Mouse (Mus musculus) liver, embryonic 11.5 days (tissue): ENCODE results near the gene P2ry6. TPM values are rescaled to one million over a fixed set of nuclear protein-coding genes. Genes with fewer than 3 reads are reported as not detected.

Experiments used
- ATAC-seq: fragments of 200-750 bp; cut with Nextera tagmentation; replicated peaks from 2 replicates; pipeline ENCODE4 v1.8.0; 2017; ENCODE audit warnings: moderate number of reproducible peaks, mild to moderate bottlenecking, moderate TSS enrichment, moderate library complexity; ENCODE audit not compliant: low FRiP score
- DNase-seq: peaks from one replicate; pipeline ENCODE4 v3.0.0-alpha.2; 2017; ENCODE audit warnings: low spot score
- H3K27ac ChIP-seq: fragments of 300-500 bp; sonication (generic); 2 replicates; pipeline ENCODE4 v1.5.1; 2014; ENCODE audit warnings: mild to moderate bottlenecking, low read depth, low read length, control low read depth
- H3K27me3 ChIP-seq: fragments of 300-500 bp; sonication (generic); replicated peaks from 2 replicates; pipeline ENCODE4 v1.6.1; 2014; ENCODE audit warnings: low read length, mixed read lengths; ENCODE audit not compliant: control insufficient read depth, insufficient read depth
- H3K36me3 ChIP-seq: fragments of 300-500 bp; sonication (generic); 2 replicates; pipeline ENCODE4 v1.6.1; 2014; ENCODE audit warnings: mild to moderate bottlenecking, low read length, moderate library complexity, mixed read lengths; ENCODE audit not compliant: control insufficient read depth, insufficient read depth
- H3K4me1 ChIP-seq: fragments of 300-500 bp; sonication (generic); replicated peaks from 2 replicates; pipeline ENCODE4 v1.6.1; 2014; ENCODE audit warnings: low read length, mixed read lengths; ENCODE audit not compliant: control insufficient read depth, insufficient read depth
- H3K4me2 ChIP-seq: fragments of 300-500 bp; sonication (generic); 2 replicates; pipeline ENCODE4 v1.6.1; 2014; ENCODE audit warnings: mild to moderate bottlenecking, control low read depth, moderate library complexity
- H3K4me3 ChIP-seq: fragments of 300-500 bp; sonication (generic); 2 replicates; pipeline ENCODE4 v1.5.1; 2014; ENCODE audit warnings: low read depth, low read length, control low read depth
- H3K9ac ChIP-seq: fragments of 300-500 bp; sonication (generic); 2 replicates; pipeline ENCODE4 v1.6.1; 2014; ENCODE audit warnings: low read depth, low read length, control low read depth
- H3K9me3 ChIP-seq: fragments of 300-500 bp; sonication (generic); 2 replicates; pipeline ENCODE4 v1.6.1; 2016; ENCODE audit warnings: low read length, inconsistent platforms, mixed read lengths; ENCODE audit not compliant: control insufficient read depth
- WGBS: fragments of 180-500 bp; shearing (Covaris S2); extraction: QIAGEN DNeasy Blood & Tissue Kit; methylation state at CpG from one replicate; pipeline ENCODE4 v1.1.7; 2014; 5-methylcytosine and 5-hydroxymethylcytosine counted together
- polyA plus RNA-seq: library from polyadenylated mRNA; unstranded; fragments of >200 nt; fragmentation: Nextera tagmentation; extraction: Ambion mirVana; gene quantifications from 2 replicates; pipeline ENCODE4 v1.2.1, GENCODE M21; 2014

Gene P2ry6
- polyA plus RNA-seq, 1 experiment from 2014 or later: 4.3 TPM

DNA sequence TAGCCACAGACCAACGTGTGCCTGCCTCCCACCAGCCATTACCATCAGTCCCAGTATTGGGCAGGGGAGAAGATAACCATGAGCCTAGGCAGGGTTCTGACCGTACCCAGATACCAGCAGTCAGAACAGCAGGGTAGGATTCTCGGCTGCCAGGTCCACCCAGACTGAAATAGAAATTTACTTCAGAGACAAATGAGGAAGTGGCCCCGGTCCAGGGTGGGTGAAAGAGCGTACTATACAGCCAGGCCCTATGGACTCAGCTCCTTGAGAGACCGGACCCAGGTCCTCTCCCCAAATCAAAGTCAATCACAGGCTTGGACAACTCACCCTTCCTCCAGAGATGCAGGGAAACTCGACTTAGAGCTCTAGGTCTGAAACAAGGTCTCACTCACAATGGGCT lies 13.3 kb downstream of the P2ry6 start:
- no peaks in the 10 kb centered on the region for H3K27me3 ChIP-seq
- peaks cover 5% of the 10 kb centered on the region; the same call in 1 of the 2 replicates for H3K4me1 ChIP-seq
- H3K9me3 ChIP-seq: no peaks in the 10 kb centered on the region
- ATAC-seq (no peak), DNase-seq (no peak)
- H3K27ac ChIP-seq: no peak overlapping the region
- WGBS: 50% methylated on average over 7 of the region's 7 CpGs
- H3K9ac ChIP-seq: no peak overlapping the region
- H3K4me3 ChIP-seq: no peak overlapping the region
- no peak overlapping the region for H3K4me2 ChIP-seq
- H3K36me3 ChIP-seq: no peaks in the 10 kb centered on the region

DNA sequence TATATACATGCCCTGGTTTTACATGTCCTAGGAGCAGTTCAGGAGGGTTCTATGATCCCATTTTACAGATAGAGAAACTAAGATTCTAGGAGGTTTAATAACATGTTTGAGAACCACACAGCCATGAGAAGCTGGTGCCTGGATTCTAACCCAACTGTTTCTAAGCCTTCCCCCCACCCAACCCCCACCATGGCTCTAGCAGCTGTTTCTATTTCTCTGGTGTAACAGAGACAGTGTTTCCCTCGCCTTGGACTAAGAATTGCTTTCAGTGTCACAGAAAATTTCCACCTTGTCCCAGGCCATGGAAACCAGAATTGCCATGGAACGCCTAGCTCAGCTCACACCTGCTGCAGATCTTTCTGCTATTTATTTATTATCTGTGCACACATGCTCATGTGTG lies 14.0 kb downstream of the P2ry6 start:
- H3K36me3 ChIP-seq: no peaks in the 10 kb centered on the region
- no peak overlapping the region for H3K4me2 ChIP-seq
- no peak overlapping the region for H3K4me3 ChIP-seq
- ATAC-seq: no peak
- H3K9me3 ChIP-seq: no peaks in the 10 kb centered on the region
- no peak overlapping the region for H3K27ac ChIP-seq
- WGBS: 73% methylated on average over 2 of the region's 2 CpGs
- H3K27me3 ChIP-seq: no peaks in the 10 kb centered on the region
- H3K4me1 ChIP-seq: peaks cover 5% of the 10 kb centered on the region; the same call in 1 of the 2 replicates
- no peak for DNase-seq
- no peak overlapping the region for H3K9ac ChIP-seq

GRCm38 (mm10) chr7:100958426-100958825 lies 16.0 kb downstream of the P2ry6 start:
- 87% methylated on average over 2 of the region's 2 CpGs for WGBS
- ATAC-seq (no peak), DNase-seq (no peak)
- Histone ChIP-seq H3K9me3 (no peaks in the 10 kb centered on the region), H3K4me2 (no peak overlapping the region), H3K27ac (no peak overlapping the region), H3K27me3 (no peaks in the 10 kb centered on the region), H3K4me3 (no peak overlapping the region), H3K36me3 (no peaks in the 10 kb centered on the region), H3K9ac (no peak overlapping the region), H3K4me1 (peaks cover 8% of the 10 kb centered on the region)

- 65% methylated on average over 7 of the region's 7 CpGs for WGBS
- DNase-seq (no peak), ATAC-seq (no peak)
- Histone ChIP-seq H3K4me1 (peaks cover 38% of the 10 kb centered on the region), H3K27ac (no peak overlapping the region), H3K9ac (no peak overlapping the region), H3K9me3 (no peaks in the 10 kb centered on the region), H3K4me3 (no peak overlapping the region), H3K27me3 (no peaks in the 10 kb centered on the region), H3K4me2 (no peak overlapping the region), H3K36me3 (no peaks in the 10 kb centered on the region)
Observed at GRCm38 (mm10) chr7:100952686-100953085, 21.8 kb downstream of the P2ry6 start.

GRCm38 (mm10) chr7:100951903-100952302 lies 22.5 kb downstream of the P2ry6 start:
- DNase-seq: no peak
- Histone ChIP-seq H3K9me3 (no peaks in the 10 kb centered on the region), H3K9ac (no peak overlapping the region), H3K36me3 (no peaks in the 10 kb centered on the region), H3K4me2 (no peak overlapping the region), H3K4me3 (no peak overlapping the region), H3K27ac (no peak overlapping the region), H3K27me3 (no peaks in the 10 kb centered on the region), H3K4me1 (peaks cover 38% of the 10 kb centered on the region)
- 58% methylated on average over 2 of the region's 2 CpGs for WGBS
- ATAC-seq: no peak

DNA sequence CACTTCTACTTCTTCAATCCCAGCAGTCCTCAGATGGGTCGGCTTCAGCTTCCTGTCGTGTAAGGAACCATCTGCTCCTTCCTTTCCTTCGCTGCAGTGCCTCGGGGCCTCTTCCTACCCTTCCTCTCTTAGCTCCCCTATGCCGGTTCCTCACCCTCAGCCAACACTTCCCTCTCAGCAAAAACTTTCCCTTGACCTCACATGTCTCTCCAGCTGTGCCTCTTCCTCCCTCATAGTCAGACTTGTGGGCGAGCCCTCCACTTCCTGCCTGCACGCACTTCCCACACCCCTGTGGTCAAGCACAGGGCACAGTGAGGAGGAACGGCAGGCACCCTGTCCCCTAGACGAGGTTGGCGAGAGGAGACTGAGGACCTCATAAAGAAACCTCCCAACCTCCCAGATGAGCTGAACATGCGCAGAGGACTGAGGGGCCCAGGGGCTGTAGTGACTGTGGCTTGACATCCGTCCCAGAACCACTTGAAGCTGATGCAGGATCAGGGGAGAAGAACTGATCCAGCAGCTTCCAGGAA lies 23.9 kb downstream of the P2ry6 start:
- no peaks in the 10 kb centered on the region for H3K27me3 ChIP-seq
- 31% methylated on average over 12 of the region's 12 CpGs for WGBS
- H3K4me2 ChIP-seq: peak overlapping the region; percentile 39; the same call in 1 of the 2 replicates
- H3K4me1 ChIP-seq: peaks cover 33% of the 10 kb centered on the region
- no peak overlapping the region for H3K9ac ChIP-seq
- H3K27ac ChIP-seq: peak overlapping the region; percentile 70; the same call in 1 of the 2 replicates
- peak; percentile 60 for ATAC-seq
- H3K4me3 ChIP-seq: no peak overlapping the region
- no peaks in the 10 kb centered on the region for H3K36me3 ChIP-seq
- no peaks in the 10 kb centered on the region for H3K9me3 ChIP-seq
- no peak for DNase-seq

- peak; percentile 74 for ATAC-seq
Observed at GRCm38 (mm10) chr7:100950031-100950430, 24.4 kb downstream of the P2ry6 start.

GRCm38 (mm10) chr7:100944738-100945137 lies 29.7 kb downstream of the P2ry6 start:
- Histone ChIP-seq H3K4me1 (peaks cover 4% of the 10 kb centered on the region), H3K9ac (no peak overlapping the region), H3K36me3 (no peaks in the 10 kb centered on the region), H3K4me3 (no peak overlapping the region), H3K9me3 (no peaks in the 10 kb centered on the region), H3K27me3 (no peaks in the 10 kb centered on the region), H3K27ac (no peak overlapping the region), H3K4me2 (no peak overlapping the region)
- WGBS: 86% methylated on average over 5 of the region's 5 CpGs
- DNase-seq (no peak), ATAC-seq (no peak)

More at GRCm38 (mm10) chr7:100950031-100950430, 24.4 kb downstream of the P2ry6 start:
- Histone ChIP-seq H3K4me2 (peak overlapping the region; percentile 39), H3K27ac (peak overlapping the region; percentile 70; the same call in 1 of the 2 replicates), H3K4me3 (no peak overlapping the region), H3K9ac (peak overlapping the region; percentile 42), H3K4me1 (peaks cover 33% of the 10 kb centered on the region), H3K27me3 (no peaks in the 10 kb centered on the region), H3K9me3 (no peaks in the 10 kb centered on the region), H3K36me3 (no peaks in the 10 kb centered on the region)
- WGBS: 32% methylated on average over 5 of the region's 5 CpGs
- DNase-seq: no peak

DNA sequence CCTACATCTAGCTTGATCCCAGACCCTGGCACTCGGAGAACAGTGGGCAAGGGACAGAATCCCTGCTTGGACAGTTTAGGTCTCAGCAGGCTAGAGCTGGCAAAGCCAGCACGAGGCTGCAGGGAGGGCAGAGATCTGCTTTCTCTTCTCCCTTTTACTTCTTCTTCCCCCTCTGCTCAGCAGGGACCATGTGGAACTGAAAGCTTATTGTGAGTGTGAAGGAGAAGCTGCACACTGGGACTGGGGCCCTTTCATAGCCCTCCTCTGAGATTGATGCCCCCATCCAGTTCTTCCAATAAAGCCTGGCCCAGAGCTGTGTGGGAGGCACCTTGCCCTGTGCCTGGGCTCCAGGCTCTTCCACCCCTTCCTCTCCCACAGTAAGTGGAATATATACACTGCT lies 30.1 kb downstream of the P2ry6 start:
- no peak for DNase-seq
- ATAC-seq: no peak
- Histone ChIP-seq H3K36me3 (no peaks in the 10 kb centered on the region), H3K9ac (no peak overlapping the region), H3K27ac (no peak overlapping the region), H3K4me1 (peaks cover under 1% of the 10 kb centered on the region), H3K4me2 (no peak overlapping the region), H3K4me3 (no peak overlapping the region), H3K27me3 (no peaks in the 10 kb centered on the region), H3K9me3 (no peaks in the 10 kb centered on the region)
- WGBS: 48% methylated on average over 2 of the region's 2 CpGs
